ENCODE assay signal across 21 mouse cellular contexts in the genomic region with DNA sequence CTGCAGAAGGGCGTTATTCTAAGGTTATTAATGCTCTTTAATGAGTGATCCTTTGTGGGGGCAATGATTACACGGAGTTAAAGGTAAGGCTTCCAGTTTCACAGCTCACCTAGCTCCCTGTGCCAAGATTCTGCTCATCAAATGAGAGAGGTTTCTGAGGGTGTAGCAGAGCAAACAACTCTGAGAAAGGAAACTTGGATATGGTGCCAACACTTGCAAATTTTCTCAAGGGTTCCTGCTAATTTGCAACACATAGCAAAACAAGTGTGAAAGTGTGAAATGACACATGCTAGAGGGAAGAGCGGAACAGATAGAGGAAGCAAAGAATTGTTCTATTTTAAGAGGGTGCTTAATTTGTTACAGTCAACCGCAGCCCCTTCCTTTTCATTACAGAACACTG.
A peak's percentile ranks its signal among the peaks of the same experiment; 100 is the strongest.
DNase-seq lines count a peak whose midpoint lies in the region; ATAC-seq and TF ChIP-seq lines count a peak whose summit lies in the region.
"Had no signal": no experiment of that assay in that cellular context is flagged by ENCODE, and none has a peak within 500 bp of the region (broad histone marks: within the 10 kb centered on the region; RNA-seq: fewer than 3 reads in every experiment).

No protein-coding gene starts in this region.

- no peaks in the 10 kb centered on the region for H3K4me1 ChIP-seq in hindbrain, postnatal 0 days (ENCODE audit: insufficient read depth, low read length)
- H3K4me1 ChIP-seq in hindbrain, embryonic 10.5 days (replicated peaks), result no peaks in the 10 kb centered on the region
- peaks cover 16% of the 10 kb centered on the region for H3K4me1 ChIP-seq in forebrain, embryonic 16.5 days (replicated peaks; ENCODE audit: control insufficient read depth, insufficient read depth, low read length)
- H3K4me1 ChIP-seq: heart, embryonic 12.5 days; limb, embryonic 10.5 days; liver, embryonic 13.5 days had no signal

- no peaks in the 10 kb centered on the region for H3K27me3 ChIP-seq in hindbrain, postnatal 0 days (ENCODE audit: insufficient read depth, low read length)
- no peaks in the 10 kb centered on the region for H3K27me3 ChIP-seq in hindbrain, embryonic 10.5 days (ENCODE audit: insufficient read depth, poor library complexity, severe bottlenecking)
- no peaks in the 10 kb centered on the region for H3K27me3 ChIP-seq in forebrain, embryonic 16.5 days (replicated peaks; ENCODE audit: control insufficient read depth, insufficient read depth, low read length)
- no peaks in the 10 kb centered on the region for H3K27me3 ChIP-seq in splenic B cell, adult 2 months (ENCODE audit: control insufficient read depth, insufficient read depth, low read length, poor library complexity, severe bottlenecking)
- H3K27me3 ChIP-seq: heart, embryonic 12.5 days; liver, embryonic 13.5 days had no signal

- DNase-seq in hindbrain, postnatal 0 days (ENCODE audit: low spot score), result peak; percentile 30
- no peak for DNase-seq in hindbrain, embryonic 10.5 days (ENCODE audit: low spot score)
- peak; percentile 36 to 37 for DNase-seq in right cerebral cortex, adult 2 months (ENCODE audit: low spot score in 2 of 2)
- DNase-seq in right cerebral cortex, postnatal 4 days, result no peak
- peak; percentile 58 for DNase-seq in splenic B cell, adult 2 months (ENCODE audit: low read depth, low spot score)
- DNase-seq in retina, embryonic 14.5 days (ENCODE audit: low spot score), result no peak
- DNase-seq: adrenal gland, postnatal 10 days; cerebellum, adult 9-11 months; gastrocnemius, postnatal 25 days; heart, postnatal 36 days; liver, embryonic 13.5 days; lung, postnatal 14 days; thymus, adult 2 months had no signal

- no peak overlapping the region for H3K4me3 ChIP-seq in hindbrain, postnatal 0 days (ENCODE audit: low read length)
- no peak overlapping the region for H3K4me3 ChIP-seq in hindbrain, embryonic 10.5 days
- H3K4me3 ChIP-seq in forebrain, embryonic 16.5 days (replicated peaks; ENCODE audit: low read length), result no peak overlapping the region
- H3K4me3 ChIP-seq: heart, embryonic 12.5 days; limb, embryonic 10.5 days; liver, embryonic 13.5 days; myocyte had no signal

- 43% methylated on average over 4 of the region's 4 CpGs for WGBS in hindbrain, postnatal 0 days
- WGBS in hindbrain, embryonic 10.5 days, result 73% methylated on average over 4 of the region's 4 CpGs
- WGBS in forebrain, embryonic 16.5 days, result 23% methylated on average over 4 of the region's 4 CpGs

- TF ChIP-seq CTCF in hindbrain, postnatal 0 days (IDR thresholded peaks at IDR 0.05; ENCODE audit: low read depth), result no peak

- no peak overlapping the region for H3K9ac ChIP-seq in hindbrain, postnatal 0 days (replicated peaks; ENCODE audit: low read length)
- H3K9ac ChIP-seq in forebrain, embryonic 16.5 days (replicated peaks; ENCODE audit: low read depth, low read length), result no peak overlapping the region
- H3K9ac ChIP-seq: heart, embryonic 12.5 days; liver, embryonic 13.5 days had no signal

- no peak overlapping the region for H3K4me2 ChIP-seq in hindbrain, postnatal 0 days (ENCODE audit: low read depth, low read length)
- H3K4me2 ChIP-seq in forebrain, embryonic 16.5 days (ENCODE audit: low read length), result no peak overlapping the region
- H3K4me2 ChIP-seq: heart, embryonic 12.5 days; liver, embryonic 13.5 days; midbrain, embryonic 11.5 days had no signal

- ATAC-seq in hindbrain, postnatal 0 days, result no peak
- ATAC-seq in forebrain, embryonic 16.5 days, result peak; percentile 76
- ATAC-seq in activated CD4-positive, CD25-positive, alpha-beta regulatory T cell, adult 4 months, result no peak
- ATAC-seq: inflammation-experienced regulatory T-cells, adult 6 months had no signal

- H3K9me3 ChIP-seq in hindbrain, postnatal 0 days (ENCODE audit: low read length), result no peaks in the 10 kb centered on the region
- no peaks in the 10 kb centered on the region for H3K9me3 ChIP-seq in hindbrain, embryonic 10.5 days
- no peaks in the 10 kb centered on the region for H3K9me3 ChIP-seq in forebrain, embryonic 16.5 days (ENCODE audit: control insufficient read depth, low read length)
- H3K9me3 ChIP-seq: heart, embryonic 12.5 days; limb, embryonic 10.5 days; liver, embryonic 13.5 days had no signal

- H3K36me3 ChIP-seq in hindbrain, postnatal 0 days (ENCODE audit: insufficient read depth, low read length), result no peaks in the 10 kb centered on the region
- H3K36me3 ChIP-seq in hindbrain, embryonic 10.5 days, result no peaks in the 10 kb centered on the region
- no peaks in the 10 kb centered on the region for H3K36me3 ChIP-seq in forebrain, embryonic 16.5 days (ENCODE audit: control insufficient read depth, insufficient read depth)
- H3K36me3 ChIP-seq in splenic B cell, adult 2 months (ENCODE audit: control insufficient read depth, insufficient read depth, low read length, poor library complexity, severe bottlenecking), result no peaks in the 10 kb centered on the region
- H3K36me3 ChIP-seq: heart, embryonic 12.5 days; limb, embryonic 10.5 days; liver, embryonic 13.5 days had no signal

- no peak overlapping the region for H3K27ac ChIP-seq in hindbrain, postnatal 0 days
- no peak overlapping the region for H3K27ac ChIP-seq in hindbrain, embryonic 10.5 days
- no peak overlapping the region for H3K27ac ChIP-seq in forebrain, embryonic 16.5 days (ENCODE audit: low read length)
- H3K27ac ChIP-seq: kidney, postnatal 0 days; limb, embryonic 10.5 days; liver, embryonic 13.5 days had no signal

Comparison
In these comparisons a context has a peak if more than half of its experiments do, and no peak if none do; other contexts are left out.
1. DNase-seq: peak in hindbrain, postnatal 0 days (single experiment), right cerebral cortex, adult 2 months (2 of 2) and splenic B cell, adult 2 months (single experiment); none in hindbrain, embryonic 10.5 days (single experiment), right cerebral cortex, postnatal 4 days (single experiment) and retina, embryonic 14.5 days (single experiment).